Comparison of ENCODE assay signal across 27 mouse cellular contexts in genomic region chr1:185472730-185473129, GRCm38 (mm10). TPM values are rescaled to one million over a fixed set of nuclear protein-coding genes. Genes with fewer than 3 reads are reported as not detected.
DNase-seq lines count a peak whose midpoint lies in the region; ATAC-seq and TF ChIP-seq lines count a peak whose summit lies in the region.
"Had no signal": no experiment of that assay in that cellular context is flagged by ENCODE, and none has a peak within 500 bp of the region (broad histone marks: within the 10 kb centered on the region; RNA-seq: fewer than 3 reads in every experiment).

No protein-coding gene starts in this region.

- H3K27ac ChIP-seq in heart, embryonic 11.5 days (ENCODE audit: low read depth, low read length), result peak overlapping the region; percentile 78
- H3K27ac ChIP-seq in MEL (ENCODE audit: control insufficient read depth, low read depth, low read length), result peak overlapping the region; percentile 79
- H3K27ac ChIP-seq in liver, embryonic 15.5 days (replicated peaks), result peak overlapping the region; percentile 100
- H3K27ac ChIP-seq in thymus, adult 2 months (ENCODE audit: control insufficient read depth, insufficient read depth, low read length), result no peak overlapping the region
- H3K27ac ChIP-seq: embryonic facial prominence, embryonic 15.5 days; forebrain, embryonic 15.5 days; hindbrain, embryonic 12.5 days; kidney, postnatal 0 days; limb, embryonic 15.5 days; lung, embryonic 15.5 days; neural tube, embryonic 12.5 days had no signal

- DNase-seq in heart, adult 8-10 months (ENCODE audit: low spot score), result no peak
- no peak for DNase-seq in MEL (ENCODE audit: low read depth, low spot score)
- no peak for DNase-seq in thymus, adult 2 months
- DNase-seq: adrenal gland, postnatal 36 days; cerebellum, adult 2 months; cerebellum, postnatal 14 days; kidney, adult 8-10 months; layer of hippocampus, postnatal 36 days; right cerebral cortex, adult 18-20 months; spleen, adult 18-20 months had no signal

- 80% methylated on average over 4 of the region's 4 CpGs for WGBS in heart, embryonic 11.5 days (ENCODE audit: insufficient replicate concordance)
- 57% methylated on average over 4 of the region's 4 CpGs for WGBS in liver, embryonic 15.5 days (ENCODE audit: insufficient replicate concordance)
- WGBS in thymus, adult 2 months, result 95% methylated on average over 4 of the region's 4 CpGs

- peaks cover 18% of the 10 kb centered on the region for H3K4me1 ChIP-seq in heart, embryonic 11.5 days (ENCODE audit: control insufficient read depth, insufficient read depth, low read length)
- peaks cover 16 to 46% of the 10 kb centered on the region in 2 experiments for H3K4me1 ChIP-seq in MEL (ENCODE audit: control insufficient read depth in 1 of 2, insufficient read depth in 2 of 2, low read length in 2 of 2)
- H3K4me1 ChIP-seq in liver, embryonic 15.5 days (replicated peaks), result peaks cover 87% of the 10 kb centered on the region
- no peaks in the 10 kb centered on the region for H3K4me1 ChIP-seq in thymus, adult 2 months (replicated peaks; ENCODE audit: control insufficient read depth, insufficient read depth, low read length)
- H3K4me1 ChIP-seq: embryonic facial prominence, embryonic 15.5 days; forebrain, embryonic 15.5 days; hindbrain, embryonic 12.5 days; lung, embryonic 15.5 days; neural tube, embryonic 12.5 days had no signal

- no peak for TF ChIP-seq EP300 in MEL (IDR thresholded peaks at IDR 0.05; ENCODE audit: low read depth in 1 of 2, low read length in 2 of 2)

- no peaks in the 10 kb centered on the region for H3K36me3 ChIP-seq in heart, embryonic 11.5 days (ENCODE audit: control insufficient read depth, insufficient read depth, low read length)
- H3K36me3 ChIP-seq in MEL (ENCODE audit: control insufficient read depth in 1 of 2, insufficient read depth in 2 of 2, low read length in 2 of 2), result peaks cover 0 to 39% of the 10 kb centered on the region in 2 experiments; a peak in 2 of 4 replicates
- peaks cover 15% of the 10 kb centered on the region for H3K36me3 ChIP-seq in liver, embryonic 15.5 days (replicated peaks)
- H3K36me3 ChIP-seq in thymus, adult 2 months (ENCODE audit: control insufficient read depth, insufficient read depth, low read length), result no peaks in the 10 kb centered on the region
- H3K36me3 ChIP-seq: embryonic facial prominence, embryonic 15.5 days; forebrain, embryonic 15.5 days; hindbrain, embryonic 12.5 days; limb, embryonic 10.5 days; limb, embryonic 15.5 days; lung, embryonic 15.5 days; neural tube, embryonic 12.5 days had no signal

- no peak for TF ChIP-seq CTCF in MEL (IDR thresholded peaks at IDR 0.05 in 2 of 3, conservative IDR thresholded peaks at IDR 0.05 in 1 of 3; ENCODE audit: control insufficient read depth in 1 of 3, insufficient read depth in 1 of 3, low read depth in 2 of 3, low read length in 3 of 3, poor library complexity in 1 of 3, severe bottlenecking in 1 of 3)
- TF ChIP-seq CTCF in thymus, adult 2 months (IDR thresholded peaks at IDR 0.05; ENCODE audit: borderline replicate concordance, control insufficient read depth, extremely low read depth, insufficient read depth, low read length, poor library complexity), result no peak

- peak; percentile 79 for ATAC-seq in heart, embryonic 11.5 days (replicated peaks; ENCODE audit: insufficient number of reproducible peaks, low FRiP score, low TSS enrichment)
- peak; percentile 39; the same call in 1 of the 2 replicates for ATAC-seq in erythroblast, adult 5-6 weeks (replicated peaks; ENCODE audit: low FRiP score, poor library complexity, severe bottlenecking)
- ATAC-seq in liver, embryonic 15.5 days (ENCODE audit: insufficient read depth), result peak; percentile 52
- ATAC-seq in granulocyte monocyte progenitor cell, adult 5-6 weeks (replicated peaks; ENCODE audit: poor library complexity, severe bottlenecking), result no peak
- ATAC-seq: forebrain, embryonic 15.5 days had no signal

- TF ChIP-seq POLR2A in MEL (IDR thresholded peaks at IDR 0.05; ENCODE audit: control insufficient read depth in 1 of 2, insufficient read depth in 1 of 2, low read depth in 1 of 2, low read length in 2 of 2, poor library complexity in 1 of 2), result no peak
- TF ChIP-seq POLR2A in thymus, adult 2 months (IDR thresholded peaks at IDR 0.05; ENCODE audit: control insufficient read depth, extremely low read depth, insufficient read depth, low read length, poor library complexity), result no peak

- no peaks in the 10 kb centered on the region for H3K9me3 ChIP-seq in heart, embryonic 11.5 days (replicated peaks; ENCODE audit: control insufficient read depth, low read length)
- no peaks in the 10 kb centered on the region for H3K9me3 ChIP-seq in MEL (replicated peaks; ENCODE audit: insufficient read depth, low read length)
- H3K9me3 ChIP-seq in liver, embryonic 15.5 days (replicated peaks), result no peaks in the 10 kb centered on the region
- H3K9me3 ChIP-seq: embryonic facial prominence, embryonic 15.5 days; forebrain, embryonic 15.5 days; hindbrain, embryonic 12.5 days; limb, embryonic 10.5 days; limb, embryonic 15.5 days; lung, embryonic 15.5 days; neural tube, embryonic 12.5 days had no signal

- no peak overlapping the region for H3K9ac ChIP-seq in heart, embryonic 11.5 days (ENCODE audit: low read depth, low read length)
- H3K9ac ChIP-seq in MEL (ENCODE audit: control insufficient read depth, low read depth, low read length, poor library complexity, severe bottlenecking), result no peak overlapping the region
- no peak overlapping the region for H3K9ac ChIP-seq in liver, embryonic 15.5 days
- H3K9ac ChIP-seq: embryonic facial prominence, embryonic 15.5 days; forebrain, embryonic 15.5 days; hindbrain, embryonic 12.5 days; limb, embryonic 15.5 days; lung, embryonic 15.5 days; neural tube, embryonic 12.5 days had no signal

- no peak overlapping the region; the same call in 1 of the 2 replicates for H3K4me2 ChIP-seq in heart, embryonic 11.5 days
- H3K4me2 ChIP-seq in liver, embryonic 15.5 days, result peak overlapping the region; percentile 69
- H3K4me2 ChIP-seq: embryonic facial prominence, embryonic 15.5 days; forebrain, embryonic 15.5 days; hindbrain, embryonic 12.5 days; limb, embryonic 15.5 days; lung, embryonic 15.5 days; midbrain, embryonic 11.5 days; neural tube, embryonic 12.5 days had no signal

- no peaks in the 10 kb centered on the region for H3K27me3 ChIP-seq in heart, embryonic 11.5 days (ENCODE audit: control insufficient read depth, insufficient read depth, low read length)
- H3K27me3 ChIP-seq in MEL (ENCODE audit: control insufficient read depth in 1 of 2, insufficient read depth in 2 of 2, low read length in 2 of 2), result no peaks in the 10 kb centered on the region
- H3K27me3 ChIP-seq in liver, embryonic 15.5 days, result no peaks in the 10 kb centered on the region
- no peaks in the 10 kb centered on the region for H3K27me3 ChIP-seq in thymus, adult 2 months (ENCODE audit: control insufficient read depth, insufficient read depth, low read length)
- H3K27me3 ChIP-seq: embryonic facial prominence, embryonic 15.5 days; forebrain, embryonic 15.5 days; hindbrain, embryonic 12.5 days; limb, embryonic 15.5 days; lung, embryonic 15.5 days; neural tube, embryonic 12.5 days had no signal

- H3K79me2 ChIP-seq in MEL (ENCODE audit: control insufficient read depth, insufficient read depth, low read length, poor library complexity), result no peaks in the 10 kb centered on the region

- no peak overlapping the region for H3K4me3 ChIP-seq in heart, embryonic 11.5 days (ENCODE audit: low read depth, low read length)
- H3K4me3 ChIP-seq in MEL (ENCODE audit: control insufficient read depth in 1 of 2, insufficient read depth in 1 of 2, low read depth in 2 of 2, low read length in 2 of 2), result no peak overlapping the region
- H3K4me3 ChIP-seq in liver, embryonic 15.5 days (replicated peaks), result no peak overlapping the region
- H3K4me3 ChIP-seq in thymus, adult 2 months (ENCODE audit: control insufficient read depth, insufficient read depth, low read length), result no peak overlapping the region
- H3K4me3 ChIP-seq: embryonic facial prominence, embryonic 15.5 days; forebrain, embryonic 15.5 days; hindbrain, embryonic 12.5 days; limb, embryonic 10.5 days; limb, embryonic 15.5 days; lung, embryonic 15.5 days; myocyte; neural tube, embryonic 12.5 days had no signal

- no peak for TF ChIP-seq RAD21 in MEL (IDR thresholded peaks at IDR 0.05; ENCODE audit: low read depth, low read length)

TF ChIP-seq in MEL, 35 proteins besides CTCF, POLR2A, EP300 and RAD21 (continues in another document):
- TF ChIP-seq TCF12 (IDR thresholded peaks at IDR 0.05; ENCODE audit: low read depth, low read length) (no peak), JUND (IDR thresholded peaks at IDR 0.05; ENCODE audit: low read depth, low read length) (no peak), RCOR1 (IDR thresholded peaks at IDR 0.05; ENCODE audit: low read depth, low read length) (no peak), SIN3A (IDR thresholded peaks at IDR 0.05; ENCODE audit: low read length) (no peak), ZC3H11A (IDR thresholded peaks at IDR 0.05; ENCODE audit: low read depth, low read length) (no peak), HCFC1 (IDR thresholded peaks at IDR 0.05; ENCODE audit: low read depth, low read length) (no peak), ZKSCAN1 (IDR thresholded peaks at IDR 0.05; ENCODE audit: low read depth, low read length) (no peak), GATA1 (IDR thresholded peaks at IDR 0.05; ENCODE audit: low read depth, low read length) (no peak), USF1 (IDR thresholded peaks at IDR 0.05; ENCODE audit: low read depth, low read length) (no peak), BHLHE40 (IDR thresholded peaks at IDR 0.05; ENCODE audit: borderline replicate concordance, low read depth, low read length) (no peak), MAZ (IDR thresholded peaks at IDR 0.05; ENCODE audit: low read depth, low read length) (no peak), MAFK (IDR thresholded peaks at IDR 0.05; ENCODE audit: borderline replicate concordance, low read depth, low read length) (no peak), MAX (IDR thresholded peaks at IDR 0.05; ENCODE audit: low read length) (no peak), GABPA (IDR thresholded peaks at IDR 0.05; ENCODE audit: low read depth, low read length) (no peak)

RNA-seq across cellular contexts. Expression of gene Slc30a10, which starts 18.1 kb away (rescaled TPM):
- polyA plus RNA-seq in heart, embryonic 11.5 days (2014; fragmentation: Nextera tagmentation; extraction: Ambion mirVana), result 3.9 and 5.0 TPM in 2 replicates
- not detected for total RNA-seq in heart, adult 8-10 months (2022)
- total RNA-seq in MEL (2012; rRNA removed), result 2.1 and 3.9 TPM in 2 replicates
- polyA plus RNA-seq in MEL (2012; ENCODE audit: insufficient read depth in 1 of 2, insufficient read length in 2 of 2, low read depth in 1 of 2, low replicate concordance in 2 of 2, missing spikeins in 1 of 2), result 1 to 10 TPM in 1 of 2 experiments, not detected in 1; 7.9 TPM
- 4.0 TPM in 2 replicates for total RNA-seq in erythroblast, adult 5-6 weeks (2015; ENCODE audit: low replicate concordance)
- total RNA-seq in erythroblast, adult 5-6 weeks (2017; ENCODE audit: low replicate concordance), result 3.8 and 4.7 TPM in 2 replicates
- polyA plus RNA-seq in liver, embryonic 15.5 days (2015; fragmentation: Nextera tagmentation; extraction: Ambion mirVana), result 13.0 and 14.2 TPM in 2 replicates
- polyA plus RNA-seq in thymus, adult 2 months (2012; rRNA removed), result 0.09 and 0.19 TPM in 2 replicates
- total RNA-seq in granulocyte monocyte progenitor cell, adult 5-6 weeks (2014; fragmentation: Nextera tagmentation), result not detected in 2 replicates
- not detected in 2 replicates for total RNA-seq in granulocyte monocyte progenitor cell, adult 5-6 weeks (2017)
- total RNA-seq: adrenal gland, adult 18-20 months; gastrocnemius, adult 8-10 months; heart, postnatal 25 days had no signal
- polyA plus RNA-seq: lung, embryonic 15.5 days; myocyte had no signal
